Mouse (Mus musculus): ENCODE data around the gene Slc4a4. TPM values are rescaled to one million over a fixed set of nuclear protein-coding genes. Genes with fewer than 3 reads are reported as not detected.

Slc4a4 gene
- polyA plus RNA-seq, 1 experiment: not detected

- TF ChIP-seq TAL1 (IDR thresholded peaks at IDR 0.05; ENCODE audit: low read length): no peak
- TF ChIP-seq GATA1 (IDR thresholded peaks at IDR 0.05; ENCODE audit: low read length): no peak
- no peak overlapping the region for H3K4me3 ChIP-seq (replicated peaks)
- no peaks in the 10 kb centered on the region for H3K27me3 ChIP-seq (ENCODE audit: control insufficient read depth)
- no peaks in the 10 kb centered on the region for H3K9me3 ChIP-seq (ENCODE audit: control insufficient read depth, low read length)
- no peaks in the 10 kb centered on the region for H3K4me1 ChIP-seq (ENCODE audit: control insufficient read depth)
- H3K36me3 ChIP-seq (ENCODE audit: control insufficient read depth): no peaks in the 10 kb centered on the region
These were observed 262.9 kb downstream of the Slc4a4 start for GRCm38 (mm10) chr5:89149436-89150040.

GRCm38 (mm10) chr5:89151076-89151475 is 264.5 kb downstream of the Slc4a4 start:
- no peak for TF ChIP-seq GATA1 (IDR thresholded peaks at IDR 0.05; ENCODE audit: low read length)
- no peak for TF ChIP-seq TAL1 (IDR thresholded peaks at IDR 0.05; ENCODE audit: low read length)
- H3K9me3 ChIP-seq (ENCODE audit: control insufficient read depth, low read length): no peaks in the 10 kb centered on the region
- no peaks in the 10 kb centered on the region for H3K4me1 ChIP-seq (ENCODE audit: control insufficient read depth)
- H3K27me3 ChIP-seq (ENCODE audit: control insufficient read depth): no peaks in the 10 kb centered on the region
- no peaks in the 10 kb centered on the region for H3K36me3 ChIP-seq (ENCODE audit: control insufficient read depth)
- H3K4me3 ChIP-seq (replicated peaks): no peak overlapping the region

- no peaks in the 10 kb centered on the region for H3K36me3 ChIP-seq (ENCODE audit: control insufficient read depth)
- no peaks in the 10 kb centered on the region for H3K4me1 ChIP-seq (ENCODE audit: control insufficient read depth)
- no peak for TF ChIP-seq GATA1 (IDR thresholded peaks at IDR 0.05; ENCODE audit: low read length)
- H3K27me3 ChIP-seq (ENCODE audit: control insufficient read depth): no peaks in the 10 kb centered on the region
- H3K4me3 ChIP-seq (replicated peaks): no peak overlapping the region
- peaks cover 2% of the 10 kb centered on the region; the same call in 1 of the 2 replicates for H3K9me3 ChIP-seq (ENCODE audit: control insufficient read depth, low read length)
These were observed 284.6 kb downstream of the Slc4a4 start for GRCm38 (mm10) chr5:89171025-89171718.

- TF ChIP-seq GATA1 (IDR thresholded peaks at IDR 0.05; ENCODE audit: low read length): no peak
- TF ChIP-seq TAL1 (IDR thresholded peaks at IDR 0.05; ENCODE audit: low read length): no peak
- Histone ChIP-seq H3K4me3 (replicated peaks) (no peak overlapping the region), H3K9me3 (ENCODE audit: control insufficient read depth, low read length) (peaks cover 2% of the 10 kb centered on the region; the same call in 1 of the 2 replicates), H3K27me3 (ENCODE audit: control insufficient read depth) (no peaks in the 10 kb centered on the region), H3K4me1 (ENCODE audit: control insufficient read depth) (no peaks in the 10 kb centered on the region), H3K36me3 (ENCODE audit: control insufficient read depth) (no peaks in the 10 kb centered on the region)
These were observed 303.4 kb downstream of the Slc4a4 start for GRCm38 (mm10) chr5:89190063-89190462.

- Histone ChIP-seq H3K4me1 (ENCODE audit: control insufficient read depth) (no peaks in the 10 kb centered on the region), H3K27me3 (ENCODE audit: control insufficient read depth) (no peaks in the 10 kb centered on the region), H3K4me3 (replicated peaks) (no peak overlapping the region), H3K9me3 (ENCODE audit: control insufficient read depth, low read length) (no peaks in the 10 kb centered on the region), H3K36me3 (ENCODE audit: control insufficient read depth) (no peaks in the 10 kb centered on the region)
- no peak for TF ChIP-seq TAL1 (IDR thresholded peaks at IDR 0.05; ENCODE audit: low read length)
- no peak for TF ChIP-seq GATA1 (IDR thresholded peaks at IDR 0.05; ENCODE audit: low read length)
These were observed 308.0 kb downstream of the Slc4a4 start for GRCm38 (mm10) chr5:89194654-89195053.

- no peaks in the 10 kb centered on the region for H3K36me3 ChIP-seq (ENCODE audit: control insufficient read depth)
- no peaks in the 10 kb centered on the region for H3K4me1 ChIP-seq (ENCODE audit: control insufficient read depth)
- H3K4me3 ChIP-seq (replicated peaks): no peak overlapping the region
- no peaks in the 10 kb centered on the region for H3K27me3 ChIP-seq (ENCODE audit: control insufficient read depth)
- TF ChIP-seq TAL1 (IDR thresholded peaks at IDR 0.05; ENCODE audit: low read length) (no peak), GATA1 (IDR thresholded peaks at IDR 0.05; ENCODE audit: low read length) (no peak)
- H3K9me3 ChIP-seq (ENCODE audit: control insufficient read depth, low read length): no peaks in the 10 kb centered on the region
These were observed 311.9 kb downstream of the Slc4a4 start for GRCm38 (mm10) chr5:89198501-89198900.

- no peaks in the 10 kb centered on the region; the same call in 1 of the 2 replicates for H3K9me3 ChIP-seq (ENCODE audit: control insufficient read depth, low read length)
- no peaks in the 10 kb centered on the region for H3K4me1 ChIP-seq (ENCODE audit: control insufficient read depth)
- no peak overlapping the region for H3K4me3 ChIP-seq (replicated peaks)
- no peaks in the 10 kb centered on the region for H3K36me3 ChIP-seq (ENCODE audit: control insufficient read depth)
- no peaks in the 10 kb centered on the region for H3K27me3 ChIP-seq (ENCODE audit: control insufficient read depth)
- TF ChIP-seq TAL1 (IDR thresholded peaks at IDR 0.05; ENCODE audit: low read length) (no peak), GATA1 (IDR thresholded peaks at IDR 0.05; ENCODE audit: low read length) (no peak)
These were observed 323.5 kb downstream of the Slc4a4 start for GRCm38 (mm10) chr5:89209973-89210703.

GRCm38 (mm10) chr5:89211057-89211456 is 324.4 kb downstream of the Slc4a4 start:
- no peaks in the 10 kb centered on the region; the same call in 1 of the 2 replicates for H3K9me3 ChIP-seq (ENCODE audit: control insufficient read depth, low read length)
- no peaks in the 10 kb centered on the region for H3K4me1 ChIP-seq (ENCODE audit: control insufficient read depth)
- H3K27me3 ChIP-seq (ENCODE audit: control insufficient read depth): no peaks in the 10 kb centered on the region
- H3K36me3 ChIP-seq (ENCODE audit: control insufficient read depth): no peaks in the 10 kb centered on the region
- no peak overlapping the region for H3K4me3 ChIP-seq (replicated peaks)
- TF ChIP-seq GATA1 (IDR thresholded peaks at IDR 0.05; ENCODE audit: low read length) (no peak), TAL1 (IDR thresholded peaks at IDR 0.05; ENCODE audit: low read length) (no peak)

- no peak for TF ChIP-seq GATA1 (IDR thresholded peaks at IDR 0.05; ENCODE audit: low read length)
- no peak for TF ChIP-seq TAL1 (IDR thresholded peaks at IDR 0.05; ENCODE audit: low read length)
- Histone ChIP-seq H3K4me1 (ENCODE audit: control insufficient read depth) (no peaks in the 10 kb centered on the region), H3K9me3 (ENCODE audit: control insufficient read depth, low read length) (no peaks in the 10 kb centered on the region), H3K36me3 (ENCODE audit: control insufficient read depth) (no peaks in the 10 kb centered on the region), H3K27me3 (ENCODE audit: control insufficient read depth) (no peaks in the 10 kb centered on the region), H3K4me3 (replicated peaks) (no peak overlapping the region)
These were observed 331.6 kb downstream of the Slc4a4 start for GRCm38 (mm10) chr5:89218222-89218621.
